Mouse (Mus musculus): ENCODE measurements around the gene Cacnb4. TPM values are rescaled to one million over a fixed set of nuclear protein-coding genes. Genes with fewer than 3 reads are reported as not detected.
A peak's percentile ranks its signal among the peaks of the same experiment; 100 is the strongest.

The Cacnb4 gene
- polyA plus RNA-seq, 1 experiment, result not detected

- Histone ChIP-seq H3K27ac (ENCODE audit: insufficient read depth, low read depth, low read length) (no peak overlapping the region), H3K4me3 (ENCODE audit: insufficient read depth, low read depth, low read length) (no peak overlapping the region), H3K4me1 (ENCODE audit: control insufficient read depth, insufficient read depth, low read length) (peaks cover 8% of the 10 kb centered on the region)
- WGBS, result 94% methylated on average over 1 of the region's 1 CpGs
- TF ChIP-seq POLR2A (IDR thresholded peaks at IDR 0.05; ENCODE audit: insufficient read depth, low read depth, low read length) (no peak), CTCF (IDR thresholded peaks at IDR 0.05; ENCODE audit: insufficient read depth, low read depth, low read length) (no peak)
Measured at GRCm38 (mm10) chr2:52521012-52521411, 155.6 kb downstream of the Cacnb4 start.

GRCm38 (mm10) chr2:52518740-52519139, 157.9 kb downstream of the Cacnb4 start:
- Histone ChIP-seq H3K4me1 (ENCODE audit: control insufficient read depth, insufficient read depth, low read length) (0 out of 2 replicates have a peak, but pooled peaks cover 2% of the 10 kb centered on the region), H3K27ac (ENCODE audit: insufficient read depth, low read depth, low read length) (no peak overlapping the region), H3K4me3 (ENCODE audit: insufficient read depth, low read depth, low read length) (no peak overlapping the region)
- TF ChIP-seq CTCF (IDR thresholded peaks at IDR 0.05; ENCODE audit: insufficient read depth, low read depth, low read length) (no peak), POLR2A (IDR thresholded peaks at IDR 0.05; ENCODE audit: insufficient read depth, low read depth, low read length) (no peak)
- 94% methylated on average over 4 of the region's 4 CpGs for WGBS

DNA sequence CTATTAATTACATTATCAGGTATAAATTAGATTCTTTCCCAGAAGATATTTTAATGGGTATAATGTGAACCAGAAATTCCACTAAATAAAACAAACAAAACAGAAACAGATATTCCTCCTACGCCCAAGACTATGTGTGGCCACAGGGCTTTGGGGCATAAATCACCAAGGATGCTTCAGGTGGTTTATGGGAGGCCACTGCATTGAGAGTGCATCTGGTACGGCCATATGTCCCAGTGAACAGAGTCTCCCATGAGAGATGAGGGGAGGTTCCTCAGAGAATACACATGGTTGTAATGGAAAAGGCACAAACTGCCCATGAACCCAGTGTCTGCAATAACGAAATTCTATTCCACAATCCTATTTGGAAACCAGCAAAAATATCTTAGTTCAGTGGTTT, 160.1 kb downstream of the Cacnb4 start:
- Histone ChIP-seq H3K4me3 (ENCODE audit: insufficient read depth, low read depth, low read length) (no peak overlapping the region), H3K27ac (ENCODE audit: insufficient read depth, low read depth, low read length) (no peak overlapping the region), H3K4me1 (ENCODE audit: control insufficient read depth, insufficient read depth, low read length) (peaks cover 11% of the 10 kb centered on the region)
- 85% methylated on average over 3 of the region's 3 CpGs for WGBS
- TF ChIP-seq CTCF (IDR thresholded peaks at IDR 0.05; ENCODE audit: insufficient read depth, low read depth, low read length) (no peak), POLR2A (IDR thresholded peaks at IDR 0.05; ENCODE audit: insufficient read depth, low read depth, low read length) (no peak)

GRCm38 (mm10) chr2:52512865-52513388, 163.7 kb downstream of the Cacnb4 start:
- WGBS, result 50% methylated on average over 3 of the region's 3 CpGs
- no peak overlapping the region for H3K27ac ChIP-seq (ENCODE audit: insufficient read depth, low read depth, low read length)
- TF ChIP-seq POLR2A (IDR thresholded peaks at IDR 0.05; ENCODE audit: insufficient read depth, low read depth, low read length) (no peak), CTCF (IDR thresholded peaks at IDR 0.05; ENCODE audit: insufficient read depth, low read depth, low read length) (no peak)
- H3K4me1 ChIP-seq (ENCODE audit: control insufficient read depth, insufficient read depth, low read length), result peaks cover 20% of the 10 kb centered on the region
- no peak overlapping the region for H3K4me3 ChIP-seq (ENCODE audit: insufficient read depth, low read depth, low read length)

DNA sequence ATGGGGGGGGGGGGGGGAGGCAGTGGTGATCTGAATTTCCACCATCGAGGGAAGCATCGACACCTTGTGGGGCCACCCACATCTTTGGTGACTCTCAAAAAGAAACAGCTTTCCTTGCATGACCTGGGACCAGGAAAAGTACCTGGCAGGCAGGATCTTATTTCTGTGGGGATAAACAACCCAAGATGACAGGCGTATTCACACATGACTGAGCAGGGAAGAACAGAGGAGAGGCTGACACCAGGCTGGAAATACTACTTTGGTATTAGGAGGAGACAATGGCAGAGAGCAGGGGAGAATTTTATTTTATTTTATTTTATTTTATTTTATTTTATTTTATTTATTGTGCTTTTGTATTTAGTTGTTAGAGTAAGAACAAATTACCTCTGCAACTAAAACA, 164.4 kb downstream of the Cacnb4 start:
- WGBS, result 41% methylated on average over 3 of the region's 3 CpGs
- TF ChIP-seq POLR2A (IDR thresholded peaks at IDR 0.05; ENCODE audit: insufficient read depth, low read depth, low read length) (no peak), CTCF (IDR thresholded peaks at IDR 0.05; ENCODE audit: insufficient read depth, low read depth, low read length) (no peak)
- H3K27ac ChIP-seq (ENCODE audit: insufficient read depth, low read depth, low read length), result 0 out of 2 replicates have a peak overlapping the region, but pooled peaks have one; percentile 7

DNA sequence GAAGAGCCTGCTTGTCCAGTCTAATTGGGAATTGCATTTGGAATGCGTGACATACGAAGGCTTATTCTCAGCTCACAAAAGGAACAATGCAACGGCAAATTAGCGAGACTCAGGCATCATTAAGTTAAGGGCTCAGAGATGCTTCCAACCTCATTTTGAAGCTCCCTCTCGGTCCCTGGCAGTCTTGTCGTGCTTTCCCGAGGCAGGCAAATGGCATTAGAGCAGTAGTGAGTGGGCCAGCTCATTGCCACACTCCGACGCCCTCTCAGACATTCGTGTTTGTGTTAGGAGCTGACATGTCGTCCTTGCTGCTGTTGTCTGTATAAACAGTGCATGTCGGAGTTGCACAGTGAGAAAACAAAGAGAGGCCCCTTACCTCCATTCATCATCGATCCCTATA, 164.8 kb downstream of the Cacnb4 start:
- Histone ChIP-seq H3K4me1 (ENCODE audit: control insufficient read depth, insufficient read depth, low read length) (peaks cover 22% of the 10 kb centered on the region), H3K27ac (ENCODE audit: insufficient read depth, low read depth, low read length) (0 out of 2 replicates have a peak overlapping the region, but pooled peaks have one; percentile 7), H3K4me3 (ENCODE audit: insufficient read depth, low read depth, low read length) (no peak overlapping the region)
- WGBS, result 24% methylated on average over 13 of the region's 13 CpGs
- no peak for TF ChIP-seq CTCF (IDR thresholded peaks at IDR 0.05; ENCODE audit: insufficient read depth, low read depth, low read length)
- no peak for TF ChIP-seq POLR2A (IDR thresholded peaks at IDR 0.05; ENCODE audit: insufficient read depth, low read depth, low read length)

More for the DNA sequence above, 164.4 kb downstream of the Cacnb4 start:
- Histone ChIP-seq H3K4me1 (ENCODE audit: control insufficient read depth, insufficient read depth, low read length) (peaks cover 20% of the 10 kb centered on the region), H3K4me3 (ENCODE audit: insufficient read depth, low read depth, low read length) (no peak overlapping the region)

DNA sequence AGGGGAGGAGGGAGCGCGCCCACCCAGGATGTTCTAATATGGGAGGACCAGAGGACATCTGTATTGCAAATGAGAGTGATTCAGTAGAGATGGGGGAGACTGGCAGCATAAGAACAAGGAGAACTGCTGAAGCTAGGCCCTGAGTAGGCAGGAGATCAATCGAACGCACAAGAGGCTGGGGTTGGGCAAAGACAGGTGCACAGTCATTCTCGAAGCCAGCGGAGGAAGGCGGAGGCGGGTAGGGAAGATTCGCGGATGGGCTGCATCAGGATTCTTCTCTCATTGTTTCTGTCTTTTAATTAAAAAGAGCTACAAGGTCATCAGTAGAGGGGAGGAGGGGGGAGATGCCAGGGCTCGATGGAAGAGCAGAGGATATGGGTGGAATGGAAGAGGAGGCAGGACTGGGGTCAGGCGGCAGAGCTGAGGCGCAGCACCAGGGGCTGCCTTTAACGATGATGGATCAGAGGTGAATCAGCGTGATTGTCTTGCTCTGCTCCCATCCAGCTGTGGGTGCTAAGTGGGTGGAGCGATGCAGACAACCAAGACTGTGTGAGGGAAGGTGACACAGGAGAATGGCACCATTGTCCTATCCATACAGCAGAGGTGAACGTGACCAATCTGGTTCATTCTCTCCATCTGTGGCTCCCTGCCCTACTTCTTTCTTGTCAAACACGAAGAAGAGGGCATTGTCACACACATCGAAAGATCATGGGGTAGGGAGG, 166.7 kb downstream of the Cacnb4 start:
- peaks cover 25% of the 10 kb centered on the region for H3K4me1 ChIP-seq (ENCODE audit: control insufficient read depth, insufficient read depth, low read length)
- TF ChIP-seq POLR2A (IDR thresholded peaks at IDR 0.05; ENCODE audit: insufficient read depth, low read depth, low read length) (no peak), CTCF (IDR thresholded peaks at IDR 0.05; ENCODE audit: insufficient read depth, low read depth, low read length) (no peak)
- WGBS, result 54% methylated on average over 19 of the region's 19 CpGs
- no peak overlapping the region for H3K4me3 ChIP-seq (ENCODE audit: insufficient read depth, low read depth, low read length)
- H3K27ac ChIP-seq (ENCODE audit: insufficient read depth, low read depth, low read length), result peak overlapping the region; percentile 24

- no peak overlapping the region for H3K27ac ChIP-seq (ENCODE audit: insufficient read depth, low read depth, low read length)
- 85% methylated on average over 2 of the region's 2 CpGs for WGBS
- no peak overlapping the region for H3K4me3 ChIP-seq (ENCODE audit: insufficient read depth, low read depth, low read length)
- TF ChIP-seq CTCF (IDR thresholded peaks at IDR 0.05; ENCODE audit: insufficient read depth, low read depth, low read length) (no peak), POLR2A (IDR thresholded peaks at IDR 0.05; ENCODE audit: insufficient read depth, low read depth, low read length) (no peak)
- H3K4me1 ChIP-seq (ENCODE audit: control insufficient read depth, insufficient read depth, low read length), result peaks cover 14% of the 10 kb centered on the region
Measured at GRCm38 (mm10) chr2:52505164-52505563, 171.5 kb downstream of the Cacnb4 start.

DNA sequence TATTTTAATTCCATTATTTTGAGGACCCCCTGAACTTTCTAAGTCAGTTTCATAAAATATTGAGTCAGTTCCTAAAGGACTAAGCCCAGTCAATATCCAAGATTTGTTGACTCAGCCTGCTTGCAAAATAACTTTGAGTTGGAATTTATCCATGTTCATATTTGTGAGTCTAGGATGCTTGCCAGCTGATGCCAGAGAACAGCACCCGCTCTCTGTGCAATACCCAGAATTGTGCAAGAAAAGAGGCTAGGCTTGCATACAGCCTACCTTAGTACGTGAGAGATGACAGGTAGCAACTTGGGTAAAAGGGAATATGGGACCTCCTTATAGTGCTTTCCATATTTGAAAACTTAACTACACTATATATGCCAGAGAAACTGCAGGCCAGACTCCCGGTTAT, 171.9 kb downstream of the Cacnb4 start:
- Histone ChIP-seq H3K4me1 (ENCODE audit: control insufficient read depth, insufficient read depth, low read length) (peaks cover 13% of the 10 kb centered on the region), H3K4me3 (ENCODE audit: insufficient read depth, low read depth, low read length) (no peak overlapping the region), H3K27ac (ENCODE audit: insufficient read depth, low read depth, low read length) (no peak overlapping the region)
- WGBS, result 69% methylated on average over 3 of the region's 3 CpGs
- no peak for TF ChIP-seq POLR2A (IDR thresholded peaks at IDR 0.05; ENCODE audit: insufficient read depth, low read depth, low read length)
- TF ChIP-seq CTCF (IDR thresholded peaks at IDR 0.05; ENCODE audit: insufficient read depth, low read depth, low read length), result no peak

Data from olfactory bulb, adult 2 months (tissue).